Mouse (Mus musculus): ENCODE measurements at regions not wholly inside any gene's neighbourhood (a gene's known extent, or its start where the extent isn't known, plus 50 kb on each side); places are given as distances from the start of the nearest gene placed in this dataset.
A peak's percentile ranks its signal among the peaks of the same experiment; 100 is the strongest.

GRCm38 (mm10) chr15:97188545-97188944, 58.4 kb upstream of the Pced1b start:
- DNase-seq (ENCODE audit: extremely low spot score in 1 of 2, low spot score in 2 of 2): no peak
- intact Hi-C loops (cut with DNase I): loop anchor here (10.0 kb wide), 1 partner anchor 494 kb away; the partner anchor contains the start of gene Slc38a2

GRCm38 (mm10) chr15:97187831-97188230, 59.1 kb upstream of the Pced1b start:
- DNase-seq (ENCODE audit: extremely low spot score in 1 of 2, low spot score in 2 of 2): no peak
- intact Hi-C loops (cut with DNase I): loop anchor here (10.0 kb wide), 1 partner anchor 493 kb away; the partner anchor contains the start of gene Slc38a2

GRCm38 (mm10) chr15:97186034-97186433, 60.9 kb upstream of the Pced1b start:
- intact Hi-C loops (cut with DNase I): loop anchor here (10.0 kb wide), 1 partner anchor 491 kb away; the partner anchor contains the start of gene Slc38a2
- DNase-seq (ENCODE audit: extremely low spot score in 1 of 2, low spot score in 2 of 2): no peak

- intact Hi-C loops (cut with DNase I): loop anchor here (10.0 kb wide), 1 partner anchor 488 kb away; the partner anchor contains the start of gene Slc38a2
- no peak for DNase-seq (ENCODE audit: extremely low spot score in 1 of 2, low spot score in 2 of 2)
Observed at GRCm38 (mm10) chr15:97182617-97183038, 64.3 kb upstream of the Pced1b start.

GRCm38 (mm10) chr15:97180970-97181669, 65.8 kb upstream of the Pced1b start:
- peak; percentile 50 to 53 for DNase-seq (ENCODE audit: extremely low spot score in 1 of 2, low spot score in 2 of 2)
- intact Hi-C loops (cut with DNase I): loop anchor here (10.0 kb wide), 1 partner anchor 486 kb away; the partner anchor contains the start of gene Slc38a2

GRCm38 (mm10) chr15:97178286-97178685, 68.6 kb upstream of the Pced1b start:
- no peak for DNase-seq (ENCODE audit: extremely low spot score in 1 of 2, low spot score in 2 of 2)

GRCm38 (mm10) chr15:97177806-97178205, 69.1 kb upstream of the Pced1b start:
- intact Hi-C loops (cut with DNase I): no loop called here
- no peak for DNase-seq (ENCODE audit: extremely low spot score in 1 of 2, low spot score in 2 of 2)

More at GRCm38 (mm10) chr15:97178286-97178685, 68.6 kb upstream of the Pced1b start:
- intact Hi-C loops (cut with DNase I): no loop called here

GRCm38 (mm10) chr15:97174989-97175388, 71.9 kb upstream of the Pced1b start:
- DNase-seq (ENCODE audit: extremely low spot score in 1 of 2, low spot score in 2 of 2): no peak

GRCm38 (mm10) chr15:97173233-97173632, 73.7 kb upstream of the Pced1b start:
- intact Hi-C loops (cut with DNase I): no loop called here
- DNase-seq (ENCODE audit: extremely low spot score in 1 of 2, low spot score in 2 of 2): no peak

More at GRCm38 (mm10) chr15:97174989-97175388, 71.9 kb upstream of the Pced1b start:
- intact Hi-C loops (cut with DNase I): no loop called here

- intact Hi-C loops (cut with DNase I): no loop called here
Observed at GRCm38 (mm10) chr15:97170074-97170473, 76.8 kb upstream of the Pced1b start.

GRCm38 (mm10) chr15:97169381-97169780, 77.5 kb upstream of the Pced1b start:
- no peak for DNase-seq (ENCODE audit: extremely low spot score in 1 of 2, low spot score in 2 of 2)
- intact Hi-C loops (cut with DNase I): no loop called here

More at GRCm38 (mm10) chr15:97170074-97170473, 76.8 kb upstream of the Pced1b start:
- no peak for DNase-seq (ENCODE audit: extremely low spot score in 1 of 2, low spot score in 2 of 2)

- intact Hi-C loops (cut with DNase I): no loop called here
- DNase-seq (ENCODE audit: extremely low spot score in 1 of 2, low spot score in 2 of 2): no peak
Observed at GRCm38 (mm10) chr15:97167116-97167515, 79.8 kb upstream of the Pced1b start.

GRCm38 (mm10) chr15:97164616-97165015, 82.3 kb upstream of the Pced1b start:
- intact Hi-C loops (cut with DNase I): no loop called here
- DNase-seq (ENCODE audit: extremely low spot score in 1 of 2, low spot score in 2 of 2): no peak

GRCm38 (mm10) chr15:97163971-97164370, 82.9 kb upstream of the Pced1b start:
- intact Hi-C loops (cut with DNase I): no loop called here
- no peak for DNase-seq (ENCODE audit: extremely low spot score in 1 of 2, low spot score in 2 of 2)

GRCm38 (mm10) chr15:97163090-97163489, 83.8 kb upstream of the Pced1b start:
- DNase-seq (ENCODE audit: extremely low spot score in 1 of 2, low spot score in 2 of 2): no peak
- intact Hi-C loops (cut with DNase I): no loop called here

- DNase-seq (ENCODE audit: extremely low spot score in 1 of 2, low spot score in 2 of 2): no peak
- intact Hi-C loops (cut with DNase I): no loop called here
Observed at GRCm38 (mm10) chr15:97162305-97162704, 84.6 kb upstream of the Pced1b start.

GRCm38 (mm10) chr15:97161530-97161929, 85.4 kb upstream of the Pced1b start:
- no peak for DNase-seq (ENCODE audit: extremely low spot score in 1 of 2, low spot score in 2 of 2)
- intact Hi-C loops (cut with DNase I): no loop called here

GRCm38 (mm10) chr15:97152354-97152753, 94.6 kb upstream of the Pced1b start:
- intact Hi-C loops (cut with DNase I): no loop called here
- no peak for DNase-seq (ENCODE audit: extremely low spot score in 1 of 2, low spot score in 2 of 2)

GRCm38 (mm10) chr15:97151793-97152192, 95.1 kb upstream of the Pced1b start:
- DNase-seq (ENCODE audit: extremely low spot score in 1 of 2, low spot score in 2 of 2): peak in 1 of 2 experiments; percentile 24
- intact Hi-C loops (cut with DNase I): no loop called here

- DNase-seq (ENCODE audit: extremely low spot score in 1 of 2, low spot score in 2 of 2): no peak
Observed at GRCm38 (mm10) chr15:97150983-97151735, 95.4 kb upstream of the Slc38a4 start.

More at GRCm38 (mm10) chr15:97150983-97151735, 95.4 kb upstream of the Slc38a4 start:
- intact Hi-C loops (cut with DNase I): no loop called here
